Mouse (Mus musculus) R1 (cell line): Measurements from ENCODE around the gene Lgalsl.

Source experiments
- DNase-seq: peaks from one replicate; pipeline ENCODE4 v3.0.0-alpha.2; 2018; ENCODE audit warnings: low read depth, low spot score

The Lgalsl gene

DNA sequence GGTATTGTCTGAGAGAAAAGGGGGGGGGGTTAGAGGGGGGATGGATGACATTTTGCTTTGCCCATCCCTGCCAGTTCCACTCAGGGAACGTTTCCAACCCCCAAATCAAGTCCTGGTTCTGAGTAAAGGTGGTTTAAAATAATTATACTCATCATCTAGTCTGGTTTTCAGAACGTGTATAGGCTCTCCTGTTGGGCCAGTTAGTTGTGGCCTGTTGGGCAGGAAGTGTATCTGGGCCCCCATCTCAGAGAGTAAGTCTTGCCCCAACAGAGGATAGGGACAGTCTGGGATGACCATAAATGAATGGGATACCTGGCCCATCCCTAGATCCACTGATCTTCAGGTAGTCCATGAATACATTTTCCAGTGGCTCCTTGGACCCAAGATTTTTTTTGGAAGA lies 48.2 kb downstream of the Lgalsl start:
- no peak for DNase-seq

DNA sequence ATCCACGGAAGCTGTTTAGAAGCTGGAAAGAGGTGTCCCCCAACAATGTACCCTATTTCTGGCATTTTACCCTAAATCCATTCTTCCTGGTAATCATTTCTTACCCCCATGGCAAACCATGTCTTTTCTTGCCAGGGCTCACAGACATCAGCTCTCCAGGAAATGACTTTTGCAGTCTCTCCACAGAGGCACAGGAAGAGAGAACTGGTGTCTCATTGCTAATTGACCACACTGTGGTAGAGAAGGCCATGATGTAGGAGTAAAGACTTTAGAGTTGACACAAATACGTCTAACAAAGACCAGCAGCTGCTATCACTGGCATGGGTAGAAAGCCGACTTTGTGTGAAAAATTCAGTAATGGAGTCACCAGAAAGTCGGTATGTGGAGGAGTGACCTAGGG lies 50.5 kb downstream of the Lgalsl start:
- no peak for DNase-seq

DNA sequence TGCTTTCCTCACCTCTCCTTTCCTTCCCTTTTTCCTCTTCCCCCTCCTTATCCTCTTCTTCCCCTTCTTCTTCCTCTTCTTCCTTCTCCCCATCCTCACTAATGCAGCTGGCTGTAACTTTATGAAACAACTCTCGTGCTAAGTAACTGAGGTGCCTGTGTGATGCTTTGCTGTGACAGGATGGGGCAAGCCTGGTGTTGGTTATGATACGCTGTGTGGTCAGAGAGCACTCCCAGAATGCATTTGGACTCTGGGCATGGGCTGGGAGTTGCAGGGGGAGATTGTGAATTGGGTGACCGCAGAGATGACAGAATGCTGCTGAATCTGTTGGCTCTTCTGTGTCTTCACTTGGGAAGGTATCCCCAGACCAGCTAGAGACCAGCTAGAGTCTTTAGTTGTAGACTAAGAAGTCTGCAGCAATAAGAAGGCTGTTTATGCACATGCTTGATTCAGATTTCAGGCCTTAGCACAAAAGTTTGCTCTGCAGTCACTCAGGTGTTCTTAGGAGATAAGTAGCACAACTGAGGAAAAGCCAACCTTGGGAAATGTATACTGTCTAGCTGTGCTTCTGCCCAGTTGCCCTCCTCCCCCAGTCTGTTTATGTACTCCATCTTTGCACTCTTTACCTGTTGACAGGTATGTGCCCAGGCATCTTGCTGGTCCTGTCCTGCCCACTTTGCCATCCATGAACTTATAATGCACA lies 51.8 kb downstream of the Lgalsl start:
- no peak for DNase-seq

DNA sequence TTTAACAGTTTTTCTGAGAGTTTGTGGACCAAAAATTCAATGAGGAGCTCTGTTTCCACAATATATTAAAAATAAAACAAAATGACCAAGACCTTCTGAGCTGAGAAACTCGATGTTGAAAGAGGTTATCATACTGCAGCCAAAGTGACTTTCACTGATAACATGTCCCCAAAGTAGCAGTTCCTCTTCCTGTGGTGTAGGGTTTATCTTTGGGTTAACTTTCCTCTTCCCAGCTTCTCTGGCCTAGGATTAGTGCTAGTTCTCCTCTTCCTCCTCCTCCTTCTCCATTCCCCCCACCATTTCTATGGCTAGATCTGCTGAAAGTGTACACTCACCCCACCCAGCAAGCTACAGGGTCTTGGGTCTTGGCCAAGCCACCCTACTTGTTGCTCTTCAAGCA lies 52.6 kb downstream of the Lgalsl start:
- no peak for DNase-seq

DNA sequence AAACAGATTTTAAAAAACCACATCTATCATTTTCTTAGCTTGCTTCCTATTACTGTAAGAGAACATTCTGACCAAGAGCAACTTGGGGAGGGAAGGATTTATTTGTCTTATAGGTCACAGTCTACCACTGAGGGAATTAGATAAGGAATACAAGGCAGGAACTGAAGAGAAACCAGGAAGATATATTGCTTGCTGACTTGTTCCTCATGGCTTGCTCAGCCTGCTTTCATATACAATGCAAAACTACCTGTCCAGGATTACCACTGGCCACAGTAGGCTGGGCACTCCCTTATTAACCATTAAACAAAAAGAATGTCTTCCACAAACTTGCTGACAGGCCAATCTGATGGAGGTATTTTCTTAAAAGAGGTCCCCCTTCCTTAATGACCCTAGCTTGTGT lies 54.2 kb downstream of the Lgalsl start:
- DNase-seq: no peak
